Mouse (Mus musculus) heart, embryonic 12.5 days (tissue): ENCODE measurements around the gene Txn2. TPM values are rescaled to one million over a fixed set of nuclear protein-coding genes. Genes with fewer than 3 reads are reported as not detected.
"Not testable (repeated sequence)": the region's sequence is repeated elsewhere in the genome, so short reads cannot be mapped to it uniquely, and the experiment has no call there.

ENCODE experiments used
- ATAC-seq: fragments of 200-750 bp; cut with Nextera tagmentation; 2 replicates; pipeline ENCODE4 v1.8.0; 2017; ENCODE audit warnings: moderate TSS enrichment, moderate library complexity; ENCODE audit not compliant: insufficient number of reproducible peaks, low FRiP score
- H3K27ac ChIP-seq: fragments of 300-500 bp; sonication (generic); 2 replicates; pipeline ENCODE4 v1.5.1; 2016; ENCODE audit warnings: mild to moderate bottlenecking, moderate library complexity; ENCODE audit not compliant: poor library complexity, severe bottlenecking
- H3K27me3 ChIP-seq: fragments of 300-500 bp; sonication (generic); replicated peaks from 2 replicates; pipeline ENCODE4 v1.6.1; 2016; ENCODE audit warnings: mild to moderate bottlenecking, moderate library complexity
- H3K36me3 ChIP-seq: fragments of 300-500 bp; sonication (generic); 2 replicates; pipeline ENCODE4 v1.6.1; 2016; ENCODE audit warnings: mild to moderate bottlenecking, moderate library complexity
- H3K4me1 ChIP-seq: fragments of 300-500 bp; sonication (generic); replicated peaks from 2 replicates; pipeline ENCODE4 v1.6.1; 2016; ENCODE audit warnings: mild to moderate bottlenecking
- H3K4me2 ChIP-seq: fragments of 300-500 bp; sonication (generic); 2 replicates; pipeline ENCODE4 v1.6.1; 2016; ENCODE audit warnings: mild to moderate bottlenecking, moderate library complexity
- H3K4me3 ChIP-seq: fragments of 300-500 bp; sonication (generic); 2 replicates; pipeline ENCODE4 v1.5.1; 2016; ENCODE audit warnings: mild to moderate bottlenecking
- H3K9ac ChIP-seq: fragments of 300-500 bp; sonication (generic); 2 replicates; pipeline ENCODE4 v1.6.1; 2016; ENCODE audit warnings: mild to moderate bottlenecking, moderate library complexity
- H3K9me3 ChIP-seq: fragments of 300-500 bp; sonication (generic); replicated peaks from 2 replicates; pipeline ENCODE4 v1.6.1; 2016; ENCODE audit warnings: mild to moderate bottlenecking, moderate library complexity
- WGBS: fragments of 180-500 bp; shearing (Covaris S2); methylation state at CpG from one replicate; pipeline ENCODE4 v1.1.7; 2016; 5-methylcytosine and 5-hydroxymethylcytosine counted together
- polyA plus RNA-seq: library from polyadenylated mRNA; unstranded; fragments of >200 nt; fragmentation: Nextera tagmentation; extraction: Ambion mirVana; gene quantifications from 2 replicates; pipeline ENCODE4 v1.2.1, GENCODE M21; 2016

Txn2 gene
- polyA plus RNA-seq, 1 experiment from 2014 or later: 228 TPM

GRCm38 (mm10) chr15:77876716-77877115 is 52.1 kb downstream of the Txn2 start:
- H3K9ac ChIP-seq: no peak overlapping the region
- no peaks in the 10 kb centered on the region for H3K27me3 ChIP-seq
- no peaks in the 10 kb centered on the region for H3K9me3 ChIP-seq
- H3K4me3 ChIP-seq: no peak overlapping the region
- H3K4me1 ChIP-seq: peaks cover 8% of the 10 kb centered on the region; the same call in 1 of the 2 replicates
- H3K4me2 ChIP-seq: no peak overlapping the region
- H3K27ac ChIP-seq: no peak overlapping the region
- WGBS: 87% methylated on average over 3 of the region's 3 CpGs
- no peak for ATAC-seq
- no peaks in the 10 kb centered on the region for H3K36me3 ChIP-seq

GRCm38 (mm10) chr15:77875953-77876352 is 52.9 kb downstream of the Txn2 start:
- no peak for ATAC-seq
- WGBS: 88% methylated on average over 6 of the region's 6 CpGs

GRCm38 (mm10) chr15:77874807-77875206 is 54.0 kb downstream of the Txn2 start:
- Histone ChIP-seq H3K4me2 (no peak overlapping the region), H3K36me3 (no peaks in the 10 kb centered on the region), H3K4me1 (peaks cover 8% of the 10 kb centered on the region; the same call in 1 of the 2 replicates), H3K27ac (no peak overlapping the region), H3K4me3 (no peak overlapping the region), H3K9me3 (no peaks in the 10 kb centered on the region), H3K9ac (no peak overlapping the region), H3K27me3 (no peaks in the 10 kb centered on the region)
- 86% methylated on average over 9 of the region's 9 CpGs for WGBS
- ATAC-seq: no peak

More at GRCm38 (mm10) chr15:77875953-77876352, 52.9 kb downstream of the Txn2 start:
- H3K4me1 ChIP-seq: peaks cover 8% of the 10 kb centered on the region; the same call in 1 of the 2 replicates
- no peak overlapping the region for H3K4me2 ChIP-seq
- no peaks in the 10 kb centered on the region for H3K36me3 ChIP-seq
- H3K9ac ChIP-seq: no peak overlapping the region
- no peak overlapping the region for H3K27ac ChIP-seq
- no peaks in the 10 kb centered on the region for H3K27me3 ChIP-seq
- no peaks in the 10 kb centered on the region for H3K9me3 ChIP-seq
- no peak overlapping the region for H3K4me3 ChIP-seq

GRCm38 (mm10) chr15:77874310-77874709 is 54.5 kb downstream of the Txn2 start:
- Histone ChIP-seq H3K4me2 (no peak overlapping the region), H3K9me3 (no peaks in the 10 kb centered on the region), H3K4me3 (no peak overlapping the region), H3K9ac (no peak overlapping the region), H3K27me3 (no peaks in the 10 kb centered on the region), H3K27ac (no peak overlapping the region), H3K4me1 (peaks cover 8% of the 10 kb centered on the region; the same call in 1 of the 2 replicates), H3K36me3 (no peaks in the 10 kb centered on the region)
- no peak for ATAC-seq
- 57% methylated on average over 4 of the region's 4 CpGs for WGBS

GRCm38 (mm10) chr15:77873564-77873963 is 55.2 kb downstream of the Txn2 start:
- H3K4me1 ChIP-seq: peaks cover 8% of the 10 kb centered on the region; the same call in 1 of the 2 replicates
- H3K4me3 ChIP-seq: no peak overlapping the region
- no peaks in the 10 kb centered on the region for H3K36me3 ChIP-seq
- H3K9ac ChIP-seq: no peak overlapping the region
- H3K27ac ChIP-seq: no peak overlapping the region
- H3K9me3 ChIP-seq: no peaks in the 10 kb centered on the region
- H3K4me2 ChIP-seq: no peak overlapping the region
- no peak for ATAC-seq
- H3K27me3 ChIP-seq: no peaks in the 10 kb centered on the region
- WGBS: 57% methylated on average over 2 of the region's 2 CpGs

GRCm38 (mm10) chr15:77872996-77873395 is 55.8 kb downstream of the Txn2 start:
- H3K9me3 ChIP-seq: no peaks in the 10 kb centered on the region
- no peak for ATAC-seq
- H3K27ac ChIP-seq: no peak overlapping the region
- no peaks in the 10 kb centered on the region for H3K27me3 ChIP-seq
- H3K4me1 ChIP-seq: peaks cover 8% of the 10 kb centered on the region; the same call in 1 of the 2 replicates
- H3K4me3 ChIP-seq: no peak overlapping the region
- 72% methylated on average over 3 of the region's 3 CpGs for WGBS
- no peak overlapping the region for H3K4me2 ChIP-seq
- H3K9ac ChIP-seq: no peak overlapping the region
- no peaks in the 10 kb centered on the region for H3K36me3 ChIP-seq

- ATAC-seq: no peak
- Histone ChIP-seq H3K27ac (no peak overlapping the region), H3K36me3 (no peaks in the 10 kb centered on the region), H3K4me1 (0 out of 2 replicates have a peak, but pooled peaks cover 5% of the 10 kb centered on the region), H3K9ac (no peak overlapping the region), H3K9me3 (no peaks in the 10 kb centered on the region), H3K27me3 (no peaks in the 10 kb centered on the region), H3K4me2 (no peak overlapping the region), H3K4me3 (no peak overlapping the region)
- WGBS: 80% methylated on average over 5 of the region's 5 CpGs
Measured at GRCm38 (mm10) chr15:77868340-77868739, 60.5 kb downstream of the Txn2 start.

GRCm38 (mm10) chr15:77867231-77867968 is 61.4 kb downstream of the Txn2 start:
- H3K4me3 ChIP-seq, H3K27me3 ChIP-seq, H3K4me1 ChIP-seq, ATAC-seq, H3K9ac ChIP-seq, H3K9me3 ChIP-seq, H3K27ac ChIP-seq, H3K4me2 ChIP-seq, H3K36me3 ChIP-seq: not testable (repeated sequence)
- WGBS: 72% methylated on average over 9 of the region's 10 CpGs

- Histone ChIP-seq H3K9ac (no peak overlapping the region), H3K9me3 (no peaks in the 10 kb centered on the region), H3K36me3 (no peaks in the 10 kb centered on the region), H3K4me1 (0 out of 2 replicates have a peak, but pooled peaks cover 3% of the 10 kb centered on the region), H3K4me3 (no peak overlapping the region), H3K4me2 (no peak overlapping the region), H3K27me3 (no peaks in the 10 kb centered on the region), H3K27ac (no peak overlapping the region)
- no peak for ATAC-seq
- WGBS: 51% methylated on average over 11 of the region's 11 CpGs
Measured at GRCm38 (mm10) chr15:77866583-77867220, 62.1 kb downstream of the Txn2 start.
